Mouse (Mus musculus): ENCODE measurements around the gene Eva1c.

Gene Eva1c

GRCm38 (mm10) chr16:90856552-90857200 lies 30.2 kb downstream of the Eva1c start:
- in situ Hi-C loops (cut with MboI; ENCODE audit: unreplicated experiment in 2 of 2): no loop called here

- in situ Hi-C loops (cut with MboI; ENCODE audit: unreplicated experiment in 2 of 2): no loop called here
Observed at GRCm38 (mm10) chr16:90858206-90858605, 31.7 kb downstream of the Eva1c start.

DNA sequence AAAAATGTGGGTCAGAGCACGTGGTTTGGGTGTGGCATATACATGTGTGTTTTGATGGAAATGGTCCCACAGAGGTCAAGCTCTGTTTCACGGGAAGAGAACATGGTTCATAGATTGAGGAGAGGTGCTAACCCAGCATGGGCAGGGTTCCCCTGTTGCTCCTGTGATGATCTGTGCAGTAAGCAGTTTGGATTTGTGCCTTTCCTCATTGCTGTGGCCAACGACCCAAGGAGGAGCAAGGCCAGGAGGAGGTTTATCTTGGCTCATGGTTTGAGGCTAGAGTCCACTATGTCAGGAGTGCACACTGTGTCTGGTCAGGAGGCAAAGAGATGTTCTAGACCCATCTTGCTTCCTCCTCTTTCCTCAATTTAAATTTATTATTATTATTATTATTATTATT lies 36.5 kb downstream of the Eva1c start:
- in situ Hi-C loops (cut with MboI; ENCODE audit: unreplicated experiment in 2 of 2): no loop called here

- in situ Hi-C loops (cut with MboI; ENCODE audit: unreplicated experiment in 2 of 2): no loop called here
Observed at GRCm38 (mm10) chr16:90863468-90864046, 37.0 kb downstream of the Eva1c start.

- in situ Hi-C loops (cut with MboI; ENCODE audit: unreplicated experiment in 2 of 2): no loop called here
Observed at GRCm38 (mm10) chr16:90864693-90865092, 38.2 kb downstream of the Eva1c start.

- in situ Hi-C loops (cut with MboI; ENCODE audit: unreplicated experiment in 2 of 2): no loop called here
Observed at GRCm38 (mm10) chr16:90865652-90866051, 39.1 kb downstream of the Eva1c start.

DNA sequence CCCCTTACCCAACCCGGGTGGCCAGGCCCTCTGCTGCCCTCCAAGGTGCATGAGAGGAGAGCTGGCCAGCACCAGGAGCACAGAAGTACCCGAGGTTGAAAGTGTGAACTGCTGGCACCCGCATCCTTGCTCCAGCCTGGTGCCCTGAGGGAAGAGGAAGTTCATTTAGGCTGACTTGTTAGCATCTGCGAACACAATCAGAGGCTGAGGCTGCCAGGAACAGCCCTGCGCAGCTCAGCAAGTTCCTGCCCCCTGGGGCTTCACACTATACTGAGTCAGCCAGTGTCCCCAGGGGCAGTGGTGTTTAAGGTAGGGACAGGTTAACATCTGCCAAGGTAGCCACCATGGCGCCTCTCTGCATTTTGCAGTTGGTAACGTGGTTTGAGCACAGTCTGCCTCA lies 41.6 kb downstream of the Eva1c start:
- in situ Hi-C loops (cut with MboI; ENCODE audit: unreplicated experiment in 2 of 2): no loop called here

DNA sequence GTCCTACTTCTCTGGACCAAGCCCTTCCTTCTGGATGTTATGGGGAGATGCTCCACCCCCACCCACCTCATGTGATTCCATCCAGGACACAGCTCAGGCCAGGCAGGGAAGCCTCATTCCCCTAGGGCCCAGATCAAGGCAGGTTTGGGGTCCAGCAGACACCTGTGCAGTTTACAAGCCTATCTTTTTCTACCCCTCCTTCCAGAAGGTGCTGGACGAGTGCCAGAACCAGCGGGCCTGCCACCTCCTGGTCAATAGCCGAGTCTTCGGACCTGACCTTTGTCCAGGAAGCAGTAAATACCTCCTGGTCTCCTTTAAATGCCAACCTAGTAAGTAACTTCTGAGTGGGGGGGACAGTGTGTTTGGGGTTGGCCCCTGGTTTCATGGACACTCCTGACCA lies 42.8 kb downstream of the Eva1c start:
- in situ Hi-C loops (cut with MboI; ENCODE audit: unreplicated experiment in 2 of 2): no loop called here

- in situ Hi-C loops (cut with MboI; ENCODE audit: unreplicated experiment in 2 of 2): no loop called here
Observed at GRCm38 (mm10) chr16:90872936-90873335, 46.4 kb downstream of the Eva1c start.

DNA sequence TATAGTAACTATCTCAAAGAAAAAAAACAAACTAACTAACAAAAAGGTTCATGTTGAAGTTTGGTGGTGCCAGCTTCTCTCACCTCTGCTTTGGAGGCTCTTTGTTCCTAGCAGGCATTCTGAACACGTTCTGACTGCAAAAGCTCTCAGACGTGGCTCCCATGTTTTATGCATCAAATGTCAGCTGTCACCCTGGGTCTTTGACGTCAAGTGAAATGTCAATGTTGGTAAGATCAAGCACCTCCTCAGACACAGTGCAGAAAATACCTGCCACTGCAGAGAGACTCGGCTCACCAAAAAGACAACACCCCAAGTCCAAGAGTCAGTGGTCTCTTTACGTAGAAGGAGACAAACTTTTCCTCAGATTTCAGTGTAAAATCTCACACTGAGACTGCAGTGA lies 48.0 kb downstream of the Eva1c start:
- in situ Hi-C loops (cut with MboI; ENCODE audit: unreplicated experiment in 2 of 2): no loop called here

GRCm38 (mm10) chr16:90878135-90878860 lies 51.8 kb downstream of the Eva1c start:
- in situ Hi-C loops (cut with MboI; ENCODE audit: unreplicated experiment in 2 of 2): no loop called here

DNA sequence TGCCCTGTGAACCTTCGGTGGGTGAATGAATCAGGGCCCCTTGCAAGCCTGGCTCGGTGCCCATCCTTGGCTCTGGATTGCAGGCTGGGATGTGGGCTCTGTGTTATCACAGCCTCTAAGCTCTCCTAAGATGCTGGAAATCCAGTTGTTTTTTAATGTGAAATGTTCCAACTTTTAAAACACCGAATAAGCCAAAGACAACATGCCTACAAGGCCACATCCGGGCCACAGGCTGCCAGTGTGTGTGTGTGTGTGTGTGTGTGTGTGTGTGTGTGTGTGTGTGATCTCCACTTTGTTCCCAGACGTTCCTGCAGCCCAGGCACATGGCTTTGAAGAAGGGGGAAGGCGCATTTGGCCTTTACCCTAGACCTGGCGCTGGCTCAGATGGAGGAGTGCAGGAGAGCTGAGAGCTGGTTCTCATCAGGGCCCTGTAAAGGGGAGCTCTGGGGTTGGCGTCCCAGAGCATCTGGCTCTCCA lies 56.0 kb downstream of the Eva1c start:
- in situ Hi-C loops (cut with MboI; ENCODE audit: unreplicated experiment in 2 of 2): no loop called here

- in situ Hi-C loops (cut with MboI; ENCODE audit: unreplicated experiment in 2 of 2): no loop called here
Observed at GRCm38 (mm10) chr16:90885351-90885750, 58.8 kb downstream of the Eva1c start.

- in situ Hi-C loops (cut with MboI; ENCODE audit: unreplicated experiment in 2 of 2): no loop called here
Observed at GRCm38 (mm10) chr16:90885781-90886565, 59.5 kb downstream of the Eva1c start.

DNA sequence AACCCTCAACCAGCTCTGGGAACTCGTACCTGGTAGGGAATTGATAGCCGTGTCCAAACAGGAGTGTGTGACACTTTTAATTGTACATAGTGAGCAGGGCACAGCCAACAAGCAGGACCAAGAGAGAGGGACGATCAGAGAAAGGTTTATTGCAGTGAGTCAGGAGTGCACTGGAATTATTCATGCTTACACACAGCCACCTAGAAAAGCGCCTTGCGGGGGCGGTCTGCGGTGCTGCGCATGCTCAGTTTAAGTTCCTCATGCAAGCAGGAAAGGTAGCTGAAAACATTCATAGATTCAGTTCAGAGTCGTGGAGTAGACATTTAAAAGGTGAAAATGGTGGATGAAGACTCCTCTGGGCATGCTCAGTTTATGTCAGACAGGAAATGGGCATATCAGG lies 64.2 kb downstream of the Eva1c start:
- in situ Hi-C loops (cut with MboI; ENCODE audit: unreplicated experiment in 2 of 2): no loop called here

DNA sequence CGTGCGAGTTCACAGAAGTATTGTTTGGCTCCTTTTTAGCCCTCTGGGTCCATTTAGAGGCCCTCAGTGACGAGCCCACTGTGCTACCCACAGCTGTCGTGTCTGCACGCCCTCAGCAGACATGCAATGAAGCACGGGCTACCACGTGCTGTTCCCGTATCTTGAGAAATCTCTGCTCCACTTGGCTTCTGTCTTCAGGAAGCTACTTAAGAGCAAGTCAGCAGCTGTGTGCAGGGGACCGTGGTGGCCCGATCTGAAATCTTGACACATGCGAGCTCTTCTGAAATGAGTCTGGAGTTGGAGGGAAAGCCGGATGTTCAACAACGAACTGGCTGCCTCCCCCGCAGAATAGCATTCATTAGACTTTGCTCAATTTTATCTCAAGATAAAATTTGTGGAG lies 65.1 kb downstream of the Eva1c start:
- in situ Hi-C loops (cut with MboI; ENCODE audit: unreplicated experiment in 2 of 2): no loop called here

DNA sequence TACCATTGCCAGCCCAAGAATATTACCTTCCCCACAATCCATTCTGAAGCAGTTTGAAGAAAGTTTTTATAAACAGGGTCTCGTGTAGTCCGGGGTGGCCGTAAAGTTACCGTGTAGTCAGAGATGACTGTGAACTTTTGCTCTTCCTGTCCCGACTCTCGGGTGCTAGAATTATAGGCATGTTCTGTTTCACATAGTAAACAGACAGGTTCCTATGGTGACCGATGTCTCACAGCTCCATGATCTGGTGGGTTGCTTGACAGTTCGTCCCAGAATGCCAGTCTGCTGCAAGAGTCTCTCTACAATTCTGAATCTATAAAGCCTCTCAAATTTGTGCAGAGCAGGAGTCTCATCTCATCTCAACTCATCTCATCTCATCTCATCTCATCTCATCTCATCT lies 65.6 kb downstream of the Eva1c start:
- in situ Hi-C loops (cut with MboI; ENCODE audit: unreplicated experiment in 2 of 2): no loop called here

- in situ Hi-C loops (cut with MboI; ENCODE audit: unreplicated experiment in 2 of 2): no loop called here
Observed at GRCm38 (mm10) chr16:90893019-90893418, 66.5 kb downstream of the Eva1c start.

DNA sequence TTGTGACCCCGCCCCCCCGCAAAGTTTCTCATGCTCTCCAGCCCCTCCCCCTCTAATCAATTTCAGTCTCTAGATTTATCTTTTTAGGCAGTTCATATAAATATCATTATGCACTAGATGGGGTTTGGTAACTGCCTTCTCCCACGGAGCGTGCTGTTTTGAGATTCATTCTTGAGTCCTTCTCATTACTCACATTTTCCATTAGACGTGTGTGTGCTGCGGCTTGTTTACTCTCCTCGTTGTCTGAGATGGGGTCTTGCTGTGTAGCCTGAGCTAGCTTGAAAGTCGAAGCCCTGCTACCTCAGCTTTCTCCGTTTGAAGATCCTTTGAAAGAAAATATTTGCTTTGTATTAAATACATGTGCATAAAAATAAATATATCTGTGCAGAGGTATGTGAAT lies 67.3 kb downstream of the Eva1c start:
- in situ Hi-C loops (cut with MboI; ENCODE audit: unreplicated experiment in 2 of 2): no loop called here

GRCm38 (mm10) chr16:90897651-90898050 lies 71.1 kb downstream of the Eva1c start:
- in situ Hi-C loops (cut with MboI; ENCODE audit: unreplicated experiment in 2 of 2): no loop called here

DNA sequence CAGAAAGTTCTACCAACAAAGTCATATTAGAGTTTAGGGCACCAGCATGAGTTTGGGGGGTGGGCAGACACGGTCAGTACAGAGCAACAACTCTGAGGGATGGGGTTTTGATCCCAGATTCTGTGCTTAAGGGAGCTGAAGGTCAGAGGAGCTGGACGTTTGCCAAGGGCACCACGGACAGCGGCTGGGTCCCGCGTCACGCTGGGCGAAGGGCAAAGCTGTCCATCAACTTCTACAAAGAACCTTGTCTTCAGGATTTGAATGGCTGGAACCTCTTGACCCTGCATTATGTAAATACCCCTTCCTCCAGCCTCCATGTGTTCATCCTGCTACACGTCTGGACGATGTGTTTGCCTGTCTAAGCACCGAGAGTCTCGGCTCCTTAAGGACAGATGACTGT lies 73.0 kb downstream of the Eva1c start:
- in situ Hi-C loops (cut with MboI; ENCODE audit: unreplicated experiment in 2 of 2): no loop called here

All from v-Abl transformed pro-B cells (cell line).